Mouse (Mus musculus): Measurements from ENCODE around the gene Megf8. TPM values are rescaled to one million over a fixed set of nuclear protein-coding genes. Genes with fewer than 3 reads are reported as not detected.
"Not testable (repeated sequence)": the region's sequence is repeated elsewhere in the genome, so short reads cannot be mapped to it uniquely, and the experiment has no call there.

The Megf8 gene
- polyA plus RNA-seq, 1 experiment = 60.7 TPM

GRCm38 (mm10) chr7:25395558-25396521 is 78.9 kb downstream of the Megf8 start:
- no peak for TF ChIP-seq POLR2A (IDR thresholded peaks at IDR 0.05; ENCODE audit: borderline replicate concordance, extremely low read depth, insufficient read depth, insufficient read length, poor library complexity, severe bottlenecking)
- no peak for TF ChIP-seq CTCF (IDR thresholded peaks at IDR 0.05; ENCODE audit: borderline replicate concordance, extremely low read depth, insufficient read depth, insufficient read length)
- peak; percentile 98 for DNase-seq (ENCODE audit: low read depth)

GRCm38 (mm10) chr7:25396621-25397020 is 79.7 kb downstream of the Megf8 start:
- no peak for TF ChIP-seq CTCF (IDR thresholded peaks at IDR 0.05; ENCODE audit: borderline replicate concordance, extremely low read depth, insufficient read depth, insufficient read length)
- no peak for TF ChIP-seq POLR2A (IDR thresholded peaks at IDR 0.05; ENCODE audit: borderline replicate concordance, extremely low read depth, insufficient read depth, insufficient read length, poor library complexity, severe bottlenecking)
- no peak for DNase-seq (ENCODE audit: low read depth)

GRCm38 (mm10) chr7:25398610-25399009 is 81.6 kb downstream of the Megf8 start, which contains the start of gene Lipe:
TSS of gene Lipe (minus strand) at chr7:25398710.
- no peak for DNase-seq (ENCODE audit: low read depth)
- no peak for TF ChIP-seq POLR2A (IDR thresholded peaks at IDR 0.05; ENCODE audit: borderline replicate concordance, extremely low read depth, insufficient read depth, insufficient read length, poor library complexity, severe bottlenecking)
- no peak for TF ChIP-seq CTCF (IDR thresholded peaks at IDR 0.05; ENCODE audit: borderline replicate concordance, extremely low read depth, insufficient read depth, insufficient read length)

GRCm38 (mm10) chr7:25399028-25399427 is 82.1 kb downstream of the Megf8 start:
- not testable (repeated sequence) for DNase-seq (ENCODE audit: low read depth)

GRCm38 (mm10) chr7:25401551-25401950 is 84.6 kb downstream of the Megf8 start:
- TF ChIP-seq CTCF (IDR thresholded peaks at IDR 0.05; ENCODE audit: borderline replicate concordance, extremely low read depth, insufficient read depth, insufficient read length) (no peak), POLR2A (IDR thresholded peaks at IDR 0.05; ENCODE audit: borderline replicate concordance, extremely low read depth, insufficient read depth, insufficient read length, poor library complexity, severe bottlenecking) (no peak)
- no peak for DNase-seq (ENCODE audit: low read depth)

GRCm38 (mm10) chr7:25401986-25402385 is 85.0 kb downstream of the Megf8 start:
- TF ChIP-seq CTCF (IDR thresholded peaks at IDR 0.05; ENCODE audit: borderline replicate concordance, extremely low read depth, insufficient read depth, insufficient read length) (no peak), POLR2A (IDR thresholded peaks at IDR 0.05; ENCODE audit: borderline replicate concordance, extremely low read depth, insufficient read depth, insufficient read length, poor library complexity, severe bottlenecking) (no peak)
- no peak for DNase-seq (ENCODE audit: low read depth)

- TF ChIP-seq POLR2A (IDR thresholded peaks at IDR 0.05; ENCODE audit: borderline replicate concordance, extremely low read depth, insufficient read depth, insufficient read length, poor library complexity, severe bottlenecking) (no peak), CTCF (IDR thresholded peaks at IDR 0.05; ENCODE audit: borderline replicate concordance, extremely low read depth, insufficient read depth, insufficient read length) (peak; percentile 48; the same call in 1 of the 2 replicates)
- peak; percentile 20 for DNase-seq (ENCODE audit: low read depth)
These were observed 85.7 kb downstream of the Megf8 start for GRCm38 (mm10) chr7:25402671-25403101.

- TF ChIP-seq POLR2A (IDR thresholded peaks at IDR 0.05; ENCODE audit: borderline replicate concordance, extremely low read depth, insufficient read depth, insufficient read length, poor library complexity, severe bottlenecking) (no peak), CTCF (IDR thresholded peaks at IDR 0.05; ENCODE audit: borderline replicate concordance, extremely low read depth, insufficient read depth, insufficient read length) (no peak)
- DNase-seq (ENCODE audit: low read depth) = no peak
These were observed 89.5 kb downstream of the Megf8 start for GRCm38 (mm10) chr7:25406468-25406867.

- TF ChIP-seq CTCF (IDR thresholded peaks at IDR 0.05; ENCODE audit: borderline replicate concordance, extremely low read depth, insufficient read depth, insufficient read length) (peak; percentile 40; the same call in 1 of the 2 replicates), POLR2A (IDR thresholded peaks at IDR 0.05; ENCODE audit: borderline replicate concordance, extremely low read depth, insufficient read depth, insufficient read length, poor library complexity, severe bottlenecking) (no peak)
- peak; percentile 50 for DNase-seq (ENCODE audit: low read depth)
These were observed 92.3 kb downstream of the Megf8 start for GRCm38 (mm10) chr7:25409114-25409760.

GRCm38 (mm10) chr7:25410969-25411615 is 94.1 kb downstream of the Megf8 start:
- DNase-seq (ENCODE audit: low read depth) = no peak
- TF ChIP-seq POLR2A (IDR thresholded peaks at IDR 0.05; ENCODE audit: borderline replicate concordance, extremely low read depth, insufficient read depth, insufficient read length, poor library complexity, severe bottlenecking) (no peak), CTCF (IDR thresholded peaks at IDR 0.05; ENCODE audit: borderline replicate concordance, extremely low read depth, insufficient read depth, insufficient read length) (no peak)

- no peak for TF ChIP-seq POLR2A (IDR thresholded peaks at IDR 0.05; ENCODE audit: borderline replicate concordance, extremely low read depth, insufficient read depth, insufficient read length, poor library complexity, severe bottlenecking)
- no peak for TF ChIP-seq CTCF (IDR thresholded peaks at IDR 0.05; ENCODE audit: borderline replicate concordance, extremely low read depth, insufficient read depth, insufficient read length)
- DNase-seq (ENCODE audit: low read depth) = no peak
These were observed 94.9 kb downstream of the Megf8 start for GRCm38 (mm10) chr7:25411861-25412260.

Measured in brain, embryonic 14.5 days (tissue).